Mouse (Mus musculus) midbrain, postnatal 0 days (tissue): ENCODE measurements around the gene Arhgef1. TPM values are rescaled to one million over a fixed set of nuclear protein-coding genes. Genes with fewer than 3 reads are reported as not detected.

Source experiments
- ATAC-seq: fragments of 200-750 bp; cut with Nextera tagmentation; 2 replicates; pipeline ENCODE4 v1.8.0; 2017; ENCODE audit warnings: moderate number of reproducible peaks, mild to moderate bottlenecking, moderate TSS enrichment, moderate library complexity; ENCODE audit not compliant: low FRiP score
- DNase-seq: peaks from one replicate; pipeline ENCODE4 v3.0.0-alpha.2; 2015; ENCODE audit warnings: low spot score
- H3K27ac ChIP-seq: fragments of 300-500 bp; sonication (generic); 2 replicates; pipeline ENCODE4 v1.5.1; 2014; ENCODE audit warnings: low read depth, mild to moderate bottlenecking, low read length, mixed read lengths
- H3K27me3 ChIP-seq: fragments of 300-500 bp; sonication (generic); 2 replicates; pipeline ENCODE4 v1.6.1; 2014; ENCODE audit warnings: low read length, control low read depth, mixed read lengths; ENCODE audit not compliant: insufficient read depth
- H3K36me3 ChIP-seq: fragments of 300-500 bp; sonication (generic); 2 replicates; pipeline ENCODE4 v1.6.1; 2014; ENCODE audit warnings: low read length, control low read depth, mixed read lengths; ENCODE audit not compliant: insufficient read depth
- H3K4me1 ChIP-seq: fragments of 300-500 bp; sonication (generic); 2 replicates; pipeline ENCODE4 v1.6.1; 2014; ENCODE audit warnings: mild to moderate bottlenecking, control low read depth, antibody characterized with exemption, low read length, mixed read lengths; ENCODE audit not compliant: insufficient read depth
- H3K4me2 ChIP-seq: fragments of 300-500 bp; sonication (generic); 2 replicates; pipeline ENCODE4 v1.6.1; 2014; ENCODE audit warnings: low read depth, mild to moderate bottlenecking, low read length, mixed read lengths; ENCODE audit not compliant: poor library complexity, severe bottlenecking
- H3K4me3 ChIP-seq: fragments of 300-500 bp; sonication (generic); 2 replicates; pipeline ENCODE4 v1.5.1; 2014; ENCODE audit warnings: low read depth, mild to moderate bottlenecking, low read length, moderate library complexity
- H3K9ac ChIP-seq: fragments of 300-500 bp; sonication (generic); replicated peaks from 2 replicates; pipeline ENCODE4 v1.6.1; 2014; ENCODE audit warnings: mild to moderate bottlenecking, low read length, moderate library complexity, mixed read lengths; ENCODE audit not compliant: poor library complexity, severe bottlenecking
- H3K9me3 ChIP-seq: fragments of 300-500 bp; sonication (generic); 2 replicates; pipeline ENCODE4 v1.6.1; 2016; ENCODE audit warnings: low read length, control low read depth
- CTCF ChIP-seq: IDR thresholded peaks from 2 replicates; pipeline ENCODE4 v1.5.1; 2016; ENCODE audit warnings: antibody characterized with exemption, mild to moderate bottlenecking
- WGBS: fragments of 180-500 bp; shearing (Covaris S2); extraction: QIAGEN DNeasy Blood & Tissue Kit; methylation state at CpG from one replicate; pipeline ENCODE4 v1.1.7; 2014; 5-methylcytosine and 5-hydroxymethylcytosine counted together
- polyA plus RNA-seq: library from polyadenylated mRNA; unstranded; fragments of >200 nt; fragmentation: Nextera tagmentation; extraction: Ambion mirVana; gene quantifications from 2 replicates; pipeline ENCODE4 v1.2.1, GENCODE M21; 2015
- total RNA-seq: library from RNA; depleted of rRNA; stranded (reverse); fragments of >200 nt; gene quantifications from 2 replicates; pipeline ENCODE4 v1.2.3, GENCODE M21; 2014; rRNA removed

Gene Arhgef1
- total RNA-seq (19.1 and 27.5 TPM in 2 replicates), polyA plus RNA-seq (29.0 and 33.0 TPM in 2 replicates)

GRCm38 (mm10) chr7:24902630-24903443 lies at the start of gene Arhgef1:
Gene Arhgef1, plus strand, starts transcription at chr7:24902912.
- H3K4me2 ChIP-seq = peak within 1 kb of the TSS; percentile 83
- TF ChIP-seq CTCF = no peak
- no peaks in the 10 kb centered on the region; the same call in 1 of the 2 replicates for H3K4me1 ChIP-seq
- no peak for ATAC-seq
- peak within 1 kb of the TSS; percentile 55 for H3K4me3 ChIP-seq
- peak; percentile 19 for DNase-seq
- H3K9me3 ChIP-seq = no peaks in the 10 kb centered on the region
- peaks cover 4% of the 10 kb centered on the region; the same call in 1 of the 2 replicates for H3K36me3 ChIP-seq
- H3K27ac ChIP-seq = peak within 1 kb of the TSS; percentile 70
- peak within 1 kb of the TSS; percentile 73 for H3K9ac ChIP-seq
- no peaks in the 10 kb centered on the region for H3K27me3 ChIP-seq
- 6% methylated on average over 48 of the region's 68 CpGs for WGBS

- ATAC-seq (no peak), DNase-seq (no peak)
- no peak for TF ChIP-seq CTCF
- Histone ChIP-seq H3K27me3 (no peaks in the 10 kb centered on the region), H3K4me2 (no peak overlapping the region), H3K27ac (no peak overlapping the region), H3K9me3 (no peaks in the 10 kb centered on the region), H3K36me3 (no peaks in the 10 kb centered on the region), H3K4me1 (no peaks in the 10 kb centered on the region), H3K4me3 (no peak overlapping the region), H3K9ac (no peak overlapping the region)
Observed at GRCm38 (mm10) chr7:24853233-24853563, 49.5 kb upstream of the Arhgef1 start.

GRCm38 (mm10) chr7:24853695-24854094 lies 49.0 kb upstream of the Arhgef1 start:
- Histone ChIP-seq H3K36me3 (no peaks in the 10 kb centered on the region), H3K9me3 (no peaks in the 10 kb centered on the region), H3K4me1 (no peaks in the 10 kb centered on the region), H3K4me2 (no peak overlapping the region), H3K27ac (no peak overlapping the region), H3K27me3 (no peaks in the 10 kb centered on the region), H3K4me3 (no peak overlapping the region), H3K9ac (no peak overlapping the region)
- DNase-seq (no peak), ATAC-seq (no peak)
- WGBS = 45% methylated on average over 7 of the region's 7 CpGs
- no peak for TF ChIP-seq CTCF

GRCm38 (mm10) chr7:24856460-24857120 lies 46.1 kb upstream of the Arhgef1 start:
- TF ChIP-seq CTCF = no peak
- WGBS = 20% methylated on average over 6 of the region's 6 CpGs

GRCm38 (mm10) chr7:24859234-24859633 lies 43.5 kb upstream of the Arhgef1 start:
- Histone ChIP-seq H3K4me3 (no peak overlapping the region), H3K4me2 (no peak overlapping the region), H3K27me3 (no peaks in the 10 kb centered on the region), H3K9ac (no peak overlapping the region), H3K36me3 (no peaks in the 10 kb centered on the region), H3K9me3 (no peaks in the 10 kb centered on the region), H3K27ac (no peak overlapping the region), H3K4me1 (no peaks in the 10 kb centered on the region)
- no peak for ATAC-seq
- TF ChIP-seq CTCF = no peak
- WGBS = 82% methylated on average over 5 of the region's 5 CpGs
- DNase-seq = no peak

More at GRCm38 (mm10) chr7:24856460-24857120, 46.1 kb upstream of the Arhgef1 start:
- H3K27ac ChIP-seq = no peak overlapping the region
- DNase-seq (no peak), ATAC-seq (no peak)
- H3K4me1 ChIP-seq = no peaks in the 10 kb centered on the region
- no peaks in the 10 kb centered on the region for H3K36me3 ChIP-seq
- H3K9me3 ChIP-seq = no peaks in the 10 kb centered on the region
- H3K4me2 ChIP-seq = no peak overlapping the region
- no peak overlapping the region for H3K9ac ChIP-seq
- H3K4me3 ChIP-seq = no peak overlapping the region
- no peaks in the 10 kb centered on the region for H3K27me3 ChIP-seq

- no peak for ATAC-seq
- Histone ChIP-seq H3K27me3 (no peaks in the 10 kb centered on the region), H3K27ac (no peak within 1 kb of the TSS), H3K4me3 (no peak within 1 kb of the TSS), H3K4me2 (no peak within 1 kb of the TSS), H3K4me1 (no peaks in the 10 kb centered on the region), H3K9me3 (no peaks in the 10 kb centered on the region), H3K36me3 (no peaks in the 10 kb centered on the region), H3K9ac (no peak within 1 kb of the TSS)
- no peak for TF ChIP-seq CTCF
- DNase-seq = no peak
- WGBS = 90% methylated on average over 7 of the region's 7 CpGs
Observed at GRCm38 (mm10) chr7:24861913-24862312, 40.8 kb upstream of the Arhgef1 start, which contains the start of gene Gm9844. Gene Gm9844, plus strand, starts transcription at chr7:24862213.
